Mouse (Mus musculus) urinary bladder, adult 2 months (tissue): ENCODE measurements around the gene Unk. TPM values are rescaled to one million over a fixed set of nuclear protein-coding genes. Genes with fewer than 3 reads are reported as not detected.

Experiments
- DNase-seq: peaks from one replicate; pipeline ENCODE4 v3.0.0; 2022; ENCODE audit warnings: low spot score
- polyA plus RNA-seq: library from polyadenylated mRNA; depleted of rRNA; stranded (reverse); fragments of >200 nt; gene quantifications from 2 replicates; pipeline ENCODE4 v1.2.3, GENCODE M21; 2012

The Unk gene
- polyA plus RNA-seq, 1 experiment = 23.3 TPM

DNA sequence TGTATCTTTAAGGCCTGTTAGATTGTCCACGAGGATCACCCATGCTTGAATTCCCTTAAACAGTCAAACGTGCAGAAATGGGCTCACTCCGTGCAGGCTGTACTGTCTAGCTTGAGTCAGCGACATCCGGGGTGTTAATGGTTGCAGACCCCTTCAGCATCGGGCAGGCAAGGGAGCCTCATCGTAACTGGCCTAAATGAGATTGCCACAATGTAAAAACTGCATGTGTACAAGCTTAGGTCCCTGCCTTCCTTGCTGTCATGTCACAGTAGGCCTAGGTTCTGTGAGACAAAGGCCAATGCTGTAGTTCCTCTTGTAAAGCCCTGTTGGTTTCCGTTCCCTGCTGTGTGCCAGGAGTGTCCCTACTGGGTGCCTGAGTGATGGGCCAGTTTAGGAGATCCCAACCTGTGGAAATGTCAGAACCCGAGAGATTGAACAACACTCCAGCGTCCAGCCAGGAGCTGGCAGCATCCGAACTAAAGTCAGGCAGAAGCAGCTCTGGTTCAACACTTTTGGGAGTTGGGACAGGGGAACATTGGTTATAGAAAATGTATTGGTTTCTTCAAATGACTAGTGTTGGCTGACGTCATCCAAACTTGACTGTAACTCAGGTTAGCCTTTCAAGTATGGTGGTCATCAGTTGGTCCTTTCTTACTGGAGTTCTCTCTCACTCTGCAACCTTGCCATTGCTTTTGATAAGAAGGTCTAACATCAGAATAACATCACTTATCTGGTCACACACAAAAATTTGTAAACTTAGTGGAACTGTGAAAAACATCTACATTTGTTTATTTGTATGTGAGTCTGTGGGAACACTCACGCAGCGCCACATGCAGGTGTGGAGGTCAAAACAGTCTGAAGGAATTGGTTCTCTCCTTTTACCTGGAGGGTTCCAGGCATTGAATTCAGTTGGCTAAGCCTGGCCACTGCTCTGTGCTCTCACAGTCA lies 1.1 kb downstream of the Unk start:
- DNase-seq = no peak

DNA sequence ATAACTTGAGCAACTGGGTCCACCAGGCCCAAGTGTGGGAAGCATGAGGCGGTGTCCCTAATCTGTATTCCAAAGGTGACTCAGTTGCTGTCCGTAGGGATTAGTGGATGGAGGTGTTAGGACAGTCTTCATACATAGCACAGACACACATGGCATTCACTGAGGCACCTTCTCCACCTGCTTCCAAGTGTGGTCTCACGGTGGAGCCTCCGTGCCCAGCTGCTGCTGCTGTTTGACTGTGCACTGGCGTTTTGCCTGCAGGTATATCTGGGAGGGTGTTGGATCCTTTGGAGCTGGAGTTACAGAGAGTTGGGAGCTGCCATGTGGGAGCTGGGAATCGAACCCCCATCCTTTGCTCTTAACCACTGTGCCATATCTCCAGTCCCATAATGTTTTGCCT lies 4.5 kb downstream of the Unk start:
- DNase-seq = no peak

DNA sequence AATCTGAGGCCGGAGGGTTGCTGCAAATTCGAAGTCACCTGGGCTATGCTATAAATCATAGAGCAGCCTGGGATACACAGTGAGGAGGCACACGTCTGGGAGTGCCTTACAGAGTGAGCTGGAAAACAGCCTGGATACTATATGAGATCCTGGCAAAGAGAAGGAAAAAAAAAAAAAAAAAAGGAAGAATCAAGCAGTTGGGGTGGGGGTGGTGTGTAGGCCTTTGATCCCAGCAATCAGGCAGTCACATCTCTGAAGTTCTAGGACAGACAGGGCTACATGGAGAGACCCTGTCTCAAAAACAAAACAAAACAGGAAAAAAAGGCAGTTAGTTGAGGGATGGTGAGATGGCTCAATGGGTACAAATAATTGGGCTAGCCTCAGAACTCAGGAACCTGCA lies 6.5 kb downstream of the Unk start:
- no peak for DNase-seq

DNA sequence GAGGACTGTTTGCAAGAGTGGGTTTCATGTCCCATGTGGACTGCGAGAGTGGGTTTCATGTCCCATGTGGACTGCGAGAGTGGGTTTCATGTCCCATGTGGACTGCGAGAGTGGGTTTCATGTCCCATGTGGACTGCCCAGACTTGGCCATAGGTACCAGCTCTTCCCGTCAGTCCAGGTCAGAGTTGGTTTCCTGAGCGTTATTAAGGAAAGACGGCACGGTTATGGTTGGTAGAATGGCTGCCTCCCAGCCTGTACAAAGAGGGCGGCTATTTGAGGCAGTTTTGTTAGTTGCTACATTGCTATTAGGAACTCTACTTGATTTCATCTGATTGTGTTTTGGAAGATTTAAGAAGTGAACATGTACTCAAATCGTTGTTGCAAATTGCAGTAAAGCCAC lies 7.7 kb downstream of the Unk start:
- no peak for DNase-seq

DNA sequence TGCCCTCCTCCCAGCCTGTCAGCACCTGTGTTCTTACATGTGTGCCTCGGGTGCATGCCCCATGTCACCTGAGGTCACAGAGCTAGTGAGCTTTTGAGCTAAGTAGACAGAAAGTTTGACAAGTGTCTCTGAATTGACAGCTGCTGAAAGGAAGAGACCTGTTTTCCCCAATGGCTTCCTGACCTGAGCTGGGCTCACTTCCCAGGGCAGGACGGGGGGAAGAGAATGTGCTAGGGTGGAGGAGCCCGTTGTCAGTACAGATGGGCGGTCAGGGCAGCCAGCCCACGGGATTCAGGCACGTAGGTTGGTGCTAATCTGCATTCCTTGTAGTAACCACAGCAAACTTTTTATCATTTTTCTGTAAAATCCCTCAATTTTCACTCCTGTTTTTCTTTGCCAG lies 10.5 kb downstream of the Unk start:
- DNase-seq = no peak

DNA sequence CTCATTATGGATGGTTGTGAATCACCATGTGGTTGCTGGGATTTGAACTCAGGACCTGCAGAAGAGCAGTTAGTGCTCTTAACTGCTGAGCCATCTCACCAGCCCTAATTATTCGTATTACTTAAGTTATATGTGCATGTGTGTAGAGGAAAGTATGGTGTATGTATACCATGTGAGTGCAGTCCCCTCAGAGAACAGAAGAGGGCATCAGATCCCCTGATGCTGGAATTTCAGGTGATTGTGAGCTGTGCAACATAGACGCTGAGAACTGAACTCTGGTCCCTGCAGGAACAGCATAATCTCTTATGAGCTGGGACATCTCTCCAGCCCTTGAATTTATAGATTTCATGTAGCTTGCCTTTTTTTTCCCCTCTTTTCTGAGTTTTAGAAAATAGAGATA lies 11.7 kb downstream of the Unk start:
- no peak for DNase-seq

DNA sequence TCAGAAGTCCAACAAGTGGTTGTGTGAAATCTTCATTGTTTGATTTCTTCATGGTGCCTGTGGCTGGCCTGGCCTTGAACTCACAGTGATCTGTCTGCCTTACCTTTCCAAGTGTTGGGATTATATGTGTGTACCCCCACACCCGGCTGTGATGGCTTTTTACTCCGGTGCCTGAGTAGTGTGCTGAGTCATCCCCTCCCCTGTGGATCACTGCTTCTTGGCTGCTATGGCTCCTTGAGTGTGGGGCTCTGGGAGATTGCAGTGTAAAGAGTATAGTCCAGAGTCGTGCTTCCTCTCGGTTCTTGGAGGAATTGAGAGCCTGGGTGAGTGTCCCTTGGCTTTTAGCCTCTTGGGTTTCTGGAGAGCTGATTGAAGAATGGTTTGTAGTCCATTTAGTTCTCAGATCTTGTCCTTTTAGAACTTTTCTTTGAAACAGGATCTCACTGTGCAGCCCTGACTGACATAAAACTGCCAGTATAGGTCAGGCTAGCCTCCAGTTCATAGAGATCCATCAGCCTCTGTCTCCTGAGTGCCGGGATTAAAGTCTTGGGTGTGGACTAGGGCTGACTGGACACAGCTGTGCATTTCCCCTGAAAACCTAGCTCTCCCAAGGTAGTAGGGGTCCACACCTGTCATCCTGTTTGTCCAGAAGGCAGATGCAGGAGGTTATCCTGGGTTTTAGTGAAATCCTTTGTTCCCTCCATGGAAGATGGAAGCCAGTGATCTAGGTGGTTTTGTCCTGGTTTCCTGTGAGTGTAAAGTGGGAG lies 12.4 kb downstream of the Unk start:
- DNase-seq = no peak

DNA sequence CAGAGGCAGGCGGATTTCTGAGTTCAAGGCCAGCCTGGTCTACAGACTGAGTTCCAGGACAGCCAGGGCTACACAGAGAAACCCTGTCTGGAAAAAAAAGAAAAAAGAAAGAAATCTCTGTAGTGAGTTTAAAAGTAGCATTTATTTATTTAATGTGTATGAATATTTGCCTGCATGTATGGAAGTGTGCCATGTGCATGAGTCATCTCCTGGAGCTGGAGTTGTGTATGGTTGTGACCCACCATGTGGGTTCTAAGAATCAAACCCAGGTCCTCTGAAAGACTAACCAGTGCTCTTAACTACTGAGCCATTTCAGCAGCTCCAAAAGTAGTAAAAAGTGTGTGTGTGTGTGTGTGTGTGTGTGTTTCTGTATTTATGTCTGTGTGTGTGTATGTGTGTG lies 13.2 kb downstream of the Unk start:
- DNase-seq = no peak

DNA sequence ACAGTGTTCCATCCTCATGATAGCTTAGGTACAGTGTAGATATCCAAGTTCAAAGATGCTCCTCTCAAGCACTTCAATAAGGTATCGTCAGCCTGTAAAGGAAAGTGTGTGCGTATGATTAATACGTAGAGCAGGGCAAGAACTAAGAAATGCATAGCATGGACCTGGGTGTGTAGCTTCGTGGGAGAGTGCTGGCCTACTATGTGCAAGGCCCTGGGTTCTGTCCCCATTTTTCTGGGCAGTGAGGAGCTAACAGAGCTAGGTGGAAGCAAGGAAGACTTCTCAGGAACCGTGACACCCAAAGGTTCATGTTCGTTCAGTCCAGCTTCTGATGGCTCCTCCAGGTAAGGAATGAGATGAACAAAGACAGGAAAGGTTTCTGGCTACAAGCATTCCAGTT lies 15.1 kb downstream of the Unk start:
- no peak for DNase-seq

DNA sequence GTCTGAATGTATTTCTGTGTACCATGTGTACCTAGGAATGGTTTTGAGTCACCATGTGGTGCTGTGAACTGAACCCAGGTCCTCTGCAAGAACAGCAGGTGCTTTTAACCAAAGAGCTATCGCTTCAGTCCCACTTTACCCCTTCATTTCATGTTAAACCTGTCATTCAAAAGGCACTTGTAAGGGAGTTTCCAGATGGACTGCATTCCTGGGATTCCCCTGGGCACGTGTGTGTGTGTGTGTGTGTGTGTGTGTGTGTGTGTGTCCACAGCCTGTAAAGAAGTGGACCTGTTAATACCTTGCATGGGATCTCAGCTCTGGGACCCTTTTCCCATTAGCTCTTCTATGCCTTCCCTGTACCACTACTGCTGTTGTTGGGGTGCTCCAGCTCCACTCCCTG lies 19.5 kb downstream of the Unk start:
- no peak for DNase-seq

DNA sequence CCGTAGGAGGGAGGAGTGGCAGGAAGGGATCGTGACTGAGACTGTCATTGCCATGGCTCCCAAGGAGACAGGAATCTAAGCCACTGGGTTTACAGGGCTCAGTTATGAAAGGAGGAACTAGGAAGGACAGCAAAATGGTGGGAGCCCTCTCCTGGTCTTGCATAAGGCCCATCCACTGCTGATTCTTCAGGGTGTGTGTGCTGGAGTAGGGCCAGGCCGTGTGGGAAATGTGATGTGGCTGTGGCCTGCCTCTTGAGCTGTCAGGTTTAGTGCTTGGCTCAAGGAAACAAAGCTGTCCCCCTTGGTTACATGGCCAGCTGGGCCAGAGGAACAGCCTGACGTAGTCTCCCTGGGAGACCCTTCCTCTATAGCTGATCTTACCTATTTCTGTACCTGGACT lies 20.1 kb downstream of the Unk start:
- no peak for DNase-seq

DNA sequence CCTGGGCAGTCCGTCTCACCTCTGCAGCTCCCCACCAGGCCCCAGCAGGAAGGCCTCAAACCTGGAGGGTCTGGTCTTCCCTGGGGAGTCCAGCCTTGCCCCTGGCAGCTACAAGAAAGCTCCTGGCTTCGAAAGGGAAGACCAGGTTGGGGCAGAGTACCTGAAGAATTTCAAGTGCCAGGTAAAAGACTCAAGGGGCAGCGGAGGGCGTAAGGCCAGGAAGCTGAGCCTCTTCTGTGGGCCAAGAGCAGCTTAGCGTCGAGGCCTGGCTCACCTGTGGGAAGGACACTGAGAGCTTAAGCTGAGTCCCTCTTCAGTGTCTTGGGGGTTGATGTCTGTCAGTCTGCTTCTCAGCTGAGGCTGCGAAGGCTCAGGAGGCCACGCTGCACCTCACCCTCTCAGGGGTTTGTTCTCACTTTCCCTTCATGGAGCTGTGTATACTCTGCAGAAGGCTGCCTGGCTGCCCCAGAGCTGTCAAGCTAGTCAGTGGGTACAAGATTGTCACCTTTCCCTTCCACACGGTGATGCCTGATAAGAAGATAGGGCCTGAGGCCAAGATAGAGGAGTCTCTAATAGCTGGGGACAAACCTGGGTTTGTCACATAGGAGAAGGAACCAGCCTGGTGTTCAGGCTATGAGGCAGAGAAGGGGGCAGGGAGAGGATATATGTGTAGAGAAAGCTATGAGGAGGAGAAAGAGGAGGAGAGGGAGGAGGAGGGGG lies 23.5 kb downstream of the Unk start:
- no peak for DNase-seq

DNA sequence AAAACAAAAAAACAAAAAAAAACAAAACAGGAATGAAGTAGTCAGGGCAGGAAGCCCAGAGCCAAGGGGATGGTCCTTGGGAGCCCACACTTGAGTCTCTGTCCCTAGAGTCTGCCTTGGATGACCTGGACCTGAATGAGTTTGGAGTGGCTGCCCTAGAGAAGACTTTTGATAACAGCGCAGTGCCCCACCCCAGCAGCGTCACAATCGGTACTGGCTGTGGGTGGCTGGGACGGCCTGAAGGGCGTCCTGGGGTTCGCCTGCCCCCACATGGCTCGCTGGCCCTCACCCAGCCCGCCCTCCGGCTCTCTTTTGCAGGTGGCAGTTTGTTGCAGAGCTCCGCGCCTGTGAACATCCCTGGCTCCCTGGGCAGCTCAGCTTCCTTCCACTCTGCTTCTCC lies 25.8 kb downstream of the Unk start:
- no peak for DNase-seq

DNA sequence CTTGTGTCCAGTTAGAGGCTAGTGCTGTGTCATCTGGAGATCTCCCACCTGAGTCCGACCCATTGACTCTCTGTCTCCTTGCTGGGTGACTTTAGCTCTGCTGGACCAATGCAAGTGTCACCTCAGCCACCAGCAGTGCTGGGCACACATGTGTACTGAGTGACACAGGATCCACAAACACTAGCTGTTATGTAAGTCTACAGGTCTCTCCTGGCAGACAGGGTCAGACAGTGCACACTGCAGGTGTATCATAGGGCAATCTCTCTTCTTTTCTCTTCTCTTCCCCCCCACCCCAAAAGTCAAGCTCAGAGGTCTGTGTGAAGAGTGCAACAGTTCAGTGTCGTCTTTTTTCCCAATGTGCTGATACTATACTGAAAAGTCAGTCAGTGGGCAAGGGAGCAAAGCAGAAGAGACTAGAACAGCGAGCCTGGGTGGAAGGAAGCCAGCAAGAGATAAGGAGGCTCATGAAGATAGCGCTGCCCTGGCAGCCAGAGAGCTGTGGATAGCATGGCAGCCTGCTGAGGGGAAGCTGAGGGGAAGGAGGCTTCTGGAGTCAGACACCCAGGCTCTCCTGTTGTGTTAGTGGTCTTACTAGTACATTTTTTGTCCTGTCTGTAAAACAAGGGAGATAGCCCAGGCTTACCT lies 27.2 kb downstream of the Unk start:
- DNase-seq = no peak

DNA sequence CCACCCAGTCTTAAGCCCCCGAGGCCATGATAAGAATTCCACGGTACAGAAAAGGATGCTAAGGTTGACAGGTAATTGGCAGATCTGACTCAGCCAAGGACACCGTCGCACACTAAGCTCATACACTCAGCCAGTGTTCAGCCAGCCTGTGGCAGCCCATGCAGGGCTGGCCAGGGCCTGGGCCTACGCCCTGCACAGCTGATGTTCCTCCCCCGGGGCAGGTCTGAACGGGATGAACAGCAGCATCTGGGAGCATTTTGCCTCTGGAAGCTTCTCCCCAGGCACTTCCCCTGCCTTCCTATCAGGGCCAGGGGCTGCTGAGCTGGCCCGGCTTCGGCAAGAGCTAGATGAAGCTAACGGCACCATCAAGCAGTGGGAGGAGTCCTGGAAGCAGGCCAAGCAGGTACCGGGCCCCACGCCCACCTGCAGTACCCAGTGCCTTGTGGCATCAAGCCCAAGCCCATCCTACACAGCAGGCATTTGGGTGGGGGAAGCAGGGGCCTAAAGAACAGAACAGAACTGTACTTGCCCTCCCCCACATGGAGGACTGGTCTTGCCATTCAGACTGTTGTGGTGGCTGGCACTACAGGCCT lies 28.0 kb downstream of the Unk start:
- DNase-seq = no peak

DNA sequence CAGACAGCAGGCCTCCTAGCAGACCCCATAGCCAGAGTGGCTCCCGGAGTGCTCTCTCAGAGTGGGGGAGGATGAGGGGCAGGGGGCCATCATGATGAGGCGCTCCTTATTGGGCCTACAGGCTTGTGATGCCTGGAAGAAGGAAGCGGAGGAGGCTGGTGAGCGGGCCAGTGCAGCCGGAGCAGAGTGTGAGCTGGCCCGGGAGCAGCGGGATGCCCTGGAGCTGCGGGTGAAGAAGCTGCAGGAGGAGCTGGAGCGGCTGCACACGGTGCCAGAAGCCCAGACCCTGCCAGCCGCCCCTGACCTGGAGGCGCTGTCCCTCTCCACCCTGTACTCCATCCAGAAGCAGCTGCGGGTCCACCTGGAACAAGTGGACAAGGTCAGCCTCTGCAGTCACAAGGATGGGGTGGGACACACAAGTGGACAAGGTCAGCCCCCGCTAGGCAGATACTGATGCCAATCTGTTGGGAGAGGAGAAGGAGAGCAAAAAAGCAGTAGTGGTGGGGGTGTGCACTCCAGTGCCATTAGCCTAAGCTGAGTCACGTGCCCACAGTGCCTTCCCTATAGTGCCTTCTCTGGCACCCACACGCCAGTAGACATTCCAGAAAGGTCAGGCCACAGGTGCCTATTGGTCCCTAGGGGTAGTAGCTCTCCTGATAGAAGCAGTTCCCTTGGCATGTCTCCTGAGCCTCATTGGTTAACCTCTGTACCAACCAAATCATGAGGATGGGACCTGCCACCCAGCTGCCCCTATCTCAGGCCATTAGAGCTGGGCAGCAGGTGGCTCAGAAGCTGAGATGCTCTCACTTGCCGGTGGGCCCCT lies 29.0 kb downstream of the Unk start:
- DNase-seq = no peak

DNA sequence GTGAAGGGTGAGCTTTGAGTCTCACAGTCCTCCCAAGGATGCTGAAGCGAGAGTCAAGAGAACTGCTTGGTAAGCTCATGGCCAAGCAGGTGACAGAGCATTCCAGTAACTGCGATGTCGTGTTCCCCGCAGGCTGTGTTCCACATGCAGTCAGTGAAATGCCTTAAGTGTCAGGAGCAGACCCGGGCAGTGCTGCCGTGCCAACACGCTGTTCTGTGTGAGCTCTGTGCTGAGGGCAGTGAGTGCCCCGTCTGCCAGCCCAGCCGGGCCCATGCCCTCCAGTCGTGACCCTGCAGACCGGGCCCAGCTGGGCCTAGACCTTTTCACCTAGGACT lies 29.5 kb downstream of the Unk start:
- no peak for DNase-seq

DNA sequence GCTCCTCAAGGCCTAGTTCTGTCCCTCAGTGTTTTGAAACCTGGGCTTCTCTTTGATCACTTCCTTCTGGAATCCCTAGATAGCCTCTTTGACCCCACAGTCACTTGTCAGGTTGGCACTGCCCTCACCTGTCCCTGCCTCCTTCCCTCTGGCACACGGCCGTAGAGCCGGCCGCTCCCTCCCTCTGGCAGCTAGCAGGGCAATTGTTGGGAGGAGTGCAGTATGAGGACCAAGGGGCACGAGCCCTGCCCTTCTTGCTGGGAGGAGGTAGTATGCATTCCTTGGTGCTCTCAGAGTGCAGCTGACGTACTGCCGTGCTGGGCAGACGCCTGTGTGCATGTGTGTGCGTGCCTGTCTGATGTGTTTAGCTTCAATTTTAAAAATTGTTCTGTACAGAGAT lies 30.5 kb downstream of the Unk start:
- no peak for DNase-seq

DNA sequence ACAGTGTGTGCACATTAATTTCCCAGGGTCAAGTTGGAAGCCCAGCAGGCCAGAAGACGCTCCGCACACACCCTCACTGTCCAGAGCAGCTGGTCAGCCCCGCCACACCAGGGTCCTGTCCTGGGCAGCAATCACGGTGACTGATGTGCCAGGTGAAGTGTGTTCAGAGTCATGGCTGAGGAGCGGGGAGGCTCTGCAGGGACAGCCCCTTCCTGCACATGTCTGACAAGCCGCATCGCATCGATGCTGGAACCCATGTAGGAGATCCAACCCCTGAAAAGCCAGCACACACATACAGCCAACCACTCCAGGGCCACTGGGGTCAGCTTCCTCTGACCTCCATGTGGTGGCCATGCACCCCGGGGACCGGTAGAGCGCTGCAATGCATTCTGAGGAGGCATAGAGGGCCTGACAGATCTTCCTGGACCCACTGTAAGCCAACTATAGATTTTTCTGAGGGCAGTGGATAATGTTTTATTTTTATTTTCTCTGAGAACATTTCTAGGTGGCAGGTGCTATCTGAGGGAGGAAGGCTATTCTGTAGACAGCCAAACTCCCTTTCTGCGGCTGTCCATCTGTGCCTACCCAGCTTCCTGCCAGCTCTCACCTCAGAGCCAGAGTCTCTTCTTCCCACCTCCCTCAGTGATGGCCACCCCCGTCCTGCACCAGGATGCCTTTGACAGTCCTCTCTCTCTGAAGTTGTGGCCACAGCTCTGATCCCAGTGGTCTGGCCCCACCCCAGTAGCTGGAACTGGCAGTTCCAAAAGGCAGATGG lies 31.7 kb downstream of the Unk start:
- DNase-seq = no peak

DNA sequence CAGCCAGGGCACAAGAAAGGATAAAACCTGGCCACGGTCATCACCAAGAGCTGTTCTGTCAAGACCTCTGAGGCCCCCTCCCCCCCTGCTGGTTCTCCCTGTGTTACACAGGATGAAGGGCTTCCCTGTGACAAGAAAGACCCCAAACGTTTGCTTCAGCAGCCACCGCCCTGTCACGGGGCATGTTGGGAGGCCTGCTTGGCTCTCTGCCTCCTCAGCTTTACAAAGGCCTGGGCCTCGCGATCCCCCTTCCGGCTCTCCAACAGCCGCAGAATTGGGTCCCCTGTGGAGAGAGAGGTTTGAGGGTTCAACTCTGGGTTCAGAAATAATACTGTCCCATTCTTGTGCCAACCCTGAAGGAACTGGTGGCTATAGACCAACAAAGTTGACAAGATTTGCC lies 32.4 kb downstream of the Unk start:
- DNase-seq = no peak
